Mouse (Mus musculus) G1E (cell line): ENCODE data around the gene Ppp3ca.

Experiments
- CTCF ChIP-seq: IDR thresholded peaks from 2 replicates; pipeline ENCODE4 v1.5.1; 2012; ENCODE audit warnings: low read depth, low read length, inconsistent platforms, mixed read lengths
- GATA1 ChIP-seq: IDR thresholded peaks from 2 replicates; pipeline ENCODE4 v1.6.1; 2012; ENCODE audit warnings: borderline replicate concordance, low read length, inconsistent platforms, mixed read lengths
- GATA2 ChIP-seq: IDR thresholded peaks from 2 replicates; pipeline ENCODE4 v1.6.1; 2012; ENCODE audit warnings: low read depth, low read length, inconsistent platforms, borderline replicate concordance
- TAL1 ChIP-seq: conservative IDR thresholded peaks from 2 replicates; pipeline ENCODE4 v1.6.1; 2012; ENCODE audit warnings: low read depth, low read length, inconsistent platforms, mixed read lengths

- TF ChIP-seq CTCF (no peak), GATA1 (no peak), GATA2 (no peak), TAL1 (no peak)
Observed at GRCm38 (mm10) chr3:136791946-136792345, 122.0 kb downstream of the Ppp3ca start.
